Mouse (Mus musculus) hindlimb bud, embryonic 11.5 days (tissue): ENCODE results near the gene Ctc1.

Experiments
- DNase-seq: peaks from one replicate; pipeline ENCODE4 v3.0.0-alpha.2; 2012; ENCODE audit warnings: low read depth, low spot score; ENCODE audit errors: extremely low spot score

The Ctc1 gene

DNA sequence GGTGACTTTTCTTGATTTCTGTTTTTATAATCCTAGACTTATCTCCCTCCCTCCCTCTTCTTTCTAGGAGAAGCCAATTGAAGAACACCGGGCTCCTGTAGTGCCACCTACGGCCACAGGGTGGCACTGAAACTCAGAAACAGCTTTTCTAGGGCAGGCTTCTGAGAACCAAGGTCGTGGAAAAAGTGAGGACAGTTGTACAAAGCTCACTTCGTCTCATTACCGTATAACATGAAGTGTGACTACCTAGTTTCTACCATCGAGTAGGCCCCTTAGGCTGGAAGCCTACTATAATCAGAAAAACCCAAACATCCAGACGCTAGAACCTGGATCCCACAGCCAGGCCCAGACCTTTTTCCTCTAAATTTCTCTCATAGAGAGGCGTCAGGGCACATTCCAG is 51.2 kb downstream of the Ctc1 start:
- DNase-seq, result no peak

GRCm38 (mm10) chr11:69067601-69068000 is 51.9 kb downstream of the Ctc1 start:
- DNase-seq, result no peak

- no peak for DNase-seq
Observed at GRCm38 (mm10) chr11:69070093-69070492, 54.4 kb downstream of the Ctc1 start.

DNA sequence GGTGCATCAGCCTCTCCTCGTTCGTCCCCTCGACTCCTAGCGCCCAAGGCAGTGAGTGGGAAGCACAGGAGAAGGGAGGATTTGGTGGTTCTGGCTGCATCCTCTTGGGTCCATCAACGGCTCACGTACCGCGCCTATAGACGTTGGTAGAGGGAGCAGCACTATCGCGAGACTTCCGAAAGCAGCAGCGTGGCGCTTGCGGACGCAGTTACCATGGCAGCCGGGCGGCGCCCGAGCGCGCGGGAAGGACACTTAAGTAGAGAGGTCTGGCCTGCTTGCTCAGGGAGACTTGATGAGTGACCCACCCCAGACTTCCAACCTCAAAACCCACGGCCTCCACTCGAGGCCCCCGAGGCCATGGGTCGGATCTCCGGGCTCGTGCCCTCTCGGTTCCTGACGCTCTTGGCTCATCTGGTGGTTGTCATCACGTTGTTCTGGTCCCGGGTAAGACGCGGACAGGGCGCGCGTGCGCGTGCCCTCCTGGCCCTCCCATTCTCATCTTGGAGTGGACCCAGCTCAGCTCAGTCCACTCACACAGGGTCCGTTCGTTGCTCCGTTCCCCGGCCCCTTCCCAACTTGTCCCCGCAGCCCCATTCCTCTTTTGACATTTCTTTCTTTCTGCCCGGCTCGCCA is 55.0 kb downstream of the Ctc1 start, which contains the start of gene Tmem107:
TSS of gene Tmem107 (plus strand) at position 217 of the 633 bp plus-strand sequence.
- no peak for DNase-seq

- DNase-seq, result no peak
Observed at GRCm38 (mm10) chr11:69071262-69071661, 55.6 kb downstream of the Ctc1 start.

GRCm38 (mm10) chr11:69072234-69072633 is 56.5 kb downstream of the Ctc1 start:
- DNase-seq, result no peak

GRCm38 (mm10) chr11:69072666-69073064 is 57.0 kb downstream of the Ctc1 start:
- no peak for DNase-seq

DNA sequence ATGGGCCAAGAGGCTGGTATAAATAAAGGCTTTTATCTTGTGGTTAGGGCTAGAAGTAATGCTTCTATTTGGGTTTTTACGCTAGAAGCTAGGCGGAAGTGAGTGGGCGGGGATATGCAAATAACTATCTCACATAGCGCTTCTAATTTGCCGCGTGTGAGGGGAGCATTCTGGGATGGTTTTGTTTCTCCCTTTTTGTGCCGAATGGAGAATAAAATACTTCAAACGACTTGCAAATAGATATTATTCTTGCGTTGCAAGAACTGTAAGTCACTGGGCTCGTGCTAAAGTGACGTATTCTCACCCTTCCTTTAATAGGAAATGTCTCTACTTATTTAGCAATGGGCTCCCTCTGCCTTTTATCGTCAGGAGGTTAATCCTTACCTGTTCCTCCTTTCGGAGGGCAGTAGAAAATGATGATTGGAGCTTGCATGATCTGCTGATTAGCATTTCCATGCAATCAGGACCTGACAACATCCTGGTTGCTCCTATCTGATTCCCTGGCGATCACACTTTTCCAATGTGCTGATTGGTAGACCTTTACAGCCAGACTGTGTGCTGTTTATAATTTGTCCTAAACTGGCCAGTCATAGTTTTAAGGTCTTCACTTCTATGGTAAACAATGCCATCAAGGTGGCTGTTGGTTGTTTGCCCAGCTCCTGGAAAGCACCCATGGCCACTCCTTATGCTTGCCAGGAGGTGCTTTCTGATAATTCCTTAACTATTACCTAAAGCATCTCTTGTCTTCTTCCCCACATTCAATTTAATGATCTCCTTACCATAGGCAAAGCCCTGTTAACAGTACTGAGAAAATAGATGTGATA is 57.6 kb downstream of the Ctc1 start:
- peak; percentile 98 for DNase-seq

DNA sequence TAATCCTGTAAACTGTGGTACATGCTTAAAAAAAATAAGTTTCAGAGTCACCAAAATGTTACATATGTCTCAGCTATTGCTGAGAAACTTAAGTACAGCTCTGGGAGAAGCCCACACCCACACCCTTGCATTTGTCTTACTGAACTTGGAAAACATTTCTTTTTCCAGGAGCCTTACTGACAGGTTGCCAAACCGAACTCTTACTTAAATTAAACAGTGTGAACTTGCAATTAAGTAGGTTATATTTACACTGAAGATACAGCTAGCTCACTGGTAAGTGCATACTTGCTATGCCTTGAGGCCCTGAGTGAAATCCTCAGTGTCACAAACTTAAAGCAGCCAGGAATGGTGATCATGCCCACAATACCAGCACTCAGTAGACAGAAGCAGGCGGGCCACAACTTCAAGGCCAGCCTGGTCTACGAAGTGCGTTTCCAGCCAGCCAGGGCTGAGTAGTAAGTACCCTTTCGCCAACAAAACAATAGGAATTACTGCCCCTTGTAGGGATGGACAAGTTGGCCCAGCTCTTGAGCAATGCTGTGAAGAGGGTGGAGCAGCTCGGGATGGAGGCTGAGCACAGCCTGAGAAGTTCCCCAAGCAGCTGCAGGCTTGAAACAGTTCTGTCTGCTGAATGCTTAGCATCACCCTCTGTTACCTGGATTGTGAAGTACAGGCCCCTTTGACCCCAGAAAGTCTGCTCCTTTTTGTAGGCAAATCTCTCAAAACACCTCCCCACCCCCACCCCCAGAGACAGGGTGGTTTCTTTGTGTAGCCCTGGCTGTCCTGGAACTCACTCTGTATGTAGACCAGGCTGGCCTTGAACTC is 58.5 kb downstream of the Ctc1 start:
- no peak for DNase-seq

DNA sequence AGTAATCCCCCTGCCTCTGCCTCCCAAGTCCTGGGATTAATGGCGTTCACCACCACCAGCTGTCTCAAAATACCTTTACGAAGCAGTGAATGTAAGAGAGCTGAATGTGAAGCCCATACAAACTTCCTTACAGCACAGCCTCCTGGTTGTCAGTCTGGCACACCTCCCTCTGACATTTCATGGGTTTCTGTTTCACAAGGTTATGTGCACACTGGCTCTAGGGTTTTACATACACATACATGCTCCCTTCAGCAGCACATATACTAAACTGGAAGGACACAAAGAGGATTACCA is 59.0 kb downstream of the Ctc1 start:
- no peak for DNase-seq

GRCm38 (mm10) chr11:69075764-69076479 is 60.2 kb downstream of the Ctc1 start:
- no peak for DNase-seq

GRCm38 (mm10) chr11:69076572-69076971 is 60.9 kb downstream of the Ctc1 start:
- DNase-seq, result no peak

DNA sequence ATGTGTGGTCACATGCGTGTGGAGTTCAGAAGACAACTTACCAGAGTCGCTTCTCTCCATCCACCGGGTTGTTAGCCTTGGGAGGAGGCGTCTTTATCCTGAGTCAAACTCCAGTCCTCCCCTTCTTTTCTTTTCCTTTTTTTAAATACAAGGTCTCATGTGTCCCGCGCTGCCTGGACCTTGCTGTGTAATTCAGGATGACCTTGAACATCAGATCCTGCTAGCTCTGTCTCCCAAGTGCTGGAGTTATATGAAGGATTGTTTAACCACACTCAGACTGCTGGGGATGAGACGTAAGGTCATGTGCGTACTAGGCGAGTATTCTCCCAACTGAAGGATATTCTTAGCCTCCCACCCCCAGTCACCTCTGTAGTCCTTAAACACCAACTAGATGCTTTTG is 61.6 kb downstream of the Ctc1 start:
- no peak for DNase-seq

DNA sequence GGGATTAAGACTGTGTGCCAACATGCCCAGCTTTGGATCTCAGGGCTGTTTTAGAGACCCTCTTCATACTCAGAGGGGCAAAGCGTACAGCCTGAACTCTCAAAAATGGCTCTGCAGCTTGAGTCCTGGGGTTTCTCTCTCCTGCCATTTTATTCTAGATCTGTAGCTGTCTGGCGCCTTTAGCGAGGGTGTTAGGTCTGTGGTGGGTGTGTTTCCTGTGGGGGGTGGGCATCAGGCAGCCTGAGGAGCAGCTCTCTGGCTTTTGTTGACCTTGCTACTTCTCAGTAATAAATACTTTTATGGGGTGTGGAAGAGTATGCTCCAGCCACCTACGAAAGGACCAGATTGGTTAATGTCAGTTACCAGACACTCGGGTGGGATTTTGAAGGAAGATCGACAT is 62.3 kb downstream of the Ctc1 start:
- DNase-seq, result no peak

- no peak for DNase-seq
Observed at GRCm38 (mm10) chr11:69078805-69079438, 63.2 kb downstream of the Ctc1 start.

- no peak for DNase-seq
Observed at GRCm38 (mm10) chr11:69080102-69080854, 64.6 kb downstream of the Ctc1 start.

- DNase-seq, result no peak
Observed at GRCm38 (mm10) chr11:69080855-69081222, 65.1 kb downstream of the Ctc1 start.

- no peak for DNase-seq
Observed at GRCm38 (mm10) chr11:69081613-69082012, 65.9 kb downstream of the Ctc1 start.

GRCm38 (mm10) chr11:69085608-69086007 is 69.9 kb downstream of the Ctc1 start:
- no peak for DNase-seq
